Mouse (Mus musculus) testis, adult 2 months (tissue): ENCODE measurements at regions not wholly inside any gene's neighbourhood (a gene's known extent, or its start where the extent isn't known, plus 50 kb on each side); places are given as distances from the start of the nearest gene placed in this dataset.

Experiments
- H3K27ac ChIP-seq: fragments of 200-500 bp; 2 replicates; pipeline ENCODE4 v1.5.1; 2012; ENCODE audit warnings: low read depth, low read length; ENCODE audit not compliant: control insufficient read depth, insufficient read depth
- H3K27me3 ChIP-seq: fragments of 200-500 bp; 2 replicates; pipeline ENCODE4 v1.6.1; 2012; ENCODE audit warnings: mild to moderate bottlenecking, low read length, moderate library complexity; ENCODE audit not compliant: control insufficient read depth, insufficient read depth
- H3K36me3 ChIP-seq: fragments of 200-500 bp; 2 replicates; pipeline ENCODE4 v1.6.1; 2012; ENCODE audit warnings: mild to moderate bottlenecking, low read length; ENCODE audit not compliant: control insufficient read depth, insufficient read depth
- H3K4me1 ChIP-seq: fragments of 200-500 bp; 2 replicates; pipeline ENCODE4 v1.6.1; 2012; ENCODE audit warnings: low read length; ENCODE audit not compliant: control insufficient read depth, insufficient read depth
- H3K4me3 ChIP-seq: fragments of 200-500 bp; 2 replicates; pipeline ENCODE4 v1.5.1; 2012; ENCODE audit warnings: low read depth, mild to moderate bottlenecking, low read length, moderate library complexity, mixed read lengths; ENCODE audit not compliant: control insufficient read depth
- CTCF ChIP-seq: fragments of 200-500 bp; IDR thresholded peaks from 2 replicates; pipeline ENCODE4 v1.5.1; 2012; ENCODE audit warnings: low read depth, mild to moderate bottlenecking, inconsistent platforms, low read length, moderate library complexity; ENCODE audit not compliant: control insufficient read depth, insufficient read depth, insufficient replicate concordance
- POLR2A ChIP-seq: fragments of 200-500 bp; IDR thresholded peaks from 2 replicates; pipeline ENCODE4 v1.6.1; 2012; ENCODE audit warnings: low read depth, mild to moderate bottlenecking, inconsistent platforms, low read length, moderate library complexity; ENCODE audit not compliant: control insufficient read depth

DNA sequence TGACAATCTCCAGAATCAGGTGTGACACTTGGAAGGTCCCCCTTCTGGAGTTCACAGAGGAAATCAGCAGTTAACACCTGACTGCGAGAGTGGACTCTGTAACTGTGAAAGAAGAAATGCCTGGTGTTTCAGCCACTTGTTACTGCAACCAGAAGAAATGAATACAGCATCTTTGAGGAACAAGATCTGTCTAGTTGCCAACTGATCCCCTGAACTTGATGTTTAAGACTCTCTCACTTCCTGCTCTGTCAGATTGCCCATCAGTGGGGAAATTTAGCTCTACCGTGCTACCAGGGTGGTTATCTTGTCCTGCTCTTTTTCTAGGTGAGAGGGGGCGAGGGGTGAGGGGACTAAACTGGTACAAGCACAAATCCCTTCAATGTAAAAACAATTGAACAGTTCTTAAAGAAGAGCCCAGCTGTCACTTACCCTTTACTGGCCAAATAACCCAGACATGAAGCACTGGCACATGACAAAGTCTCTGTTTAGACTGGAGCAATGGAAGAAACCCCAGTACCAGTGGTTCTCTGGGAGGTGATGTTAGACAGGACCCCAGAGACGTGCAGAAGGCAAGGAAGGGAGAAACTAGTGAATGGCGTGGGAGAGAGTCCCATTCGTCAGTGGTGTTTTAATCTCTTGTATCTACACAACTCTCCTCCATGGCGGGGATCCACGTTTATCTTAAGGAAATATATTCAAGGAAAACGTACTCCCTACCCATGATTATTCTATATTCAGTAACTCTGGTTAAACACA is 237.6 kb upstream of the Btg1 start:
- H3K27me3 ChIP-seq, result no peaks in the 10 kb centered on the region
- H3K36me3 ChIP-seq, result no peaks in the 10 kb centered on the region
- H3K4me3 ChIP-seq, result no peak overlapping the region
- no peaks in the 10 kb centered on the region for H3K4me1 ChIP-seq
- no peak overlapping the region for H3K27ac ChIP-seq
- TF ChIP-seq CTCF (no peak), POLR2A (no peak)

DNA sequence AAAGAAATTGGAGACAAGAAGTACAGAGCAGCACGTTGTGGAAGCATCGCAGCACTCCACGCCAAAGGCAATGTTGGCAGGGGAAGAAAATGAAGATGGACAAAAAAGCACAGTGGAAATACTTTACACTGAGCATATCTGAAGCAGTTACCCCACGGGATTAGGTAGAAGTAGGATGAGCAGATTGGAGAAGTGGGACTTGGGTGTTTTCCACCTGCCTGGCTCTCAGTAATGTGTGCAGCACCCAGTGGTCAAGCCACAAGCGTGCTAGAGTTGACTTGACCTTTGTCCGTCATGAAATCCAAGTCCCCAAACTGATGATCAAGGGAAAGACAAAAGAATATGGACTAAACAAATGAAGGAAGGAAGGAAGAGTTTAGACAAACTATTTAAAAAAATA is 235.1 kb upstream of the Btg1 start:
- H3K36me3 ChIP-seq, result no peaks in the 10 kb centered on the region
- H3K27me3 ChIP-seq, result no peaks in the 10 kb centered on the region
- H3K4me3 ChIP-seq, result no peak overlapping the region
- H3K27ac ChIP-seq, result no peak overlapping the region
- H3K4me1 ChIP-seq, result no peaks in the 10 kb centered on the region
- no peak for TF ChIP-seq CTCF
- TF ChIP-seq POLR2A, result no peak

- H3K36me3 ChIP-seq, result no peaks in the 10 kb centered on the region
- H3K27ac ChIP-seq, result no peak overlapping the region
- no peaks in the 10 kb centered on the region for H3K4me1 ChIP-seq
- TF ChIP-seq POLR2A, result no peak
- TF ChIP-seq CTCF, result no peak
- H3K4me3 ChIP-seq, result no peak overlapping the region
- H3K27me3 ChIP-seq, result no peaks in the 10 kb centered on the region
Observed at GRCm38 (mm10) chr10:96391748-96392147, 225.1 kb upstream of the Btg1 start.

DNA sequence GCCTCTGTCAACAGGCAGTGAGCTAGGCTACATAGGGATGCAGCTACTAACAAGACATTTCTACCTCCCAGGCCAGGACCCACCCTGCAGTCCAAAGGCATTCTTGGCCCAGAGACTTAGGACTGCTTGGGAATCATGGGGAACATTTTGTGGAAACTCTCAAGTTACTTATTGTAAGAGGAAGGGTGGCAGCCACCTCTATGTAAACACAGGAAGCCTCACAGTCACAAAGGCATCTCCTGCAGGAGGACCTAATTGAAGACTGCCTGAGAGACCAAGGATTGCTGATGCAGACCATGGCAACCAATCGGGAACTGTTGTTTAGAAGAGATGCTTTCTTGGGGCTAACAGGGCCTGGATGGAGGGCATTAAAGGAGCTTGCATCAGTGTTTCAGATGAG is 224.0 kb upstream of the Btg1 start:
- Histone ChIP-seq H3K4me3 (no peak overlapping the region), H3K27me3 (no peaks in the 10 kb centered on the region), H3K27ac (no peak overlapping the region), H3K36me3 (no peaks in the 10 kb centered on the region), H3K4me1 (no peaks in the 10 kb centered on the region)
- TF ChIP-seq CTCF (no peak), POLR2A (no peak)

- Histone ChIP-seq H3K4me3 (no peak overlapping the region), H3K4me1 (no peaks in the 10 kb centered on the region), H3K36me3 (no peaks in the 10 kb centered on the region), H3K27me3 (no peaks in the 10 kb centered on the region), H3K27ac (no peak overlapping the region)
- TF ChIP-seq POLR2A (no peak), CTCF (no peak)
Observed at GRCm38 (mm10) chr10:96394210-96394609, 222.6 kb upstream of the Btg1 start.

DNA sequence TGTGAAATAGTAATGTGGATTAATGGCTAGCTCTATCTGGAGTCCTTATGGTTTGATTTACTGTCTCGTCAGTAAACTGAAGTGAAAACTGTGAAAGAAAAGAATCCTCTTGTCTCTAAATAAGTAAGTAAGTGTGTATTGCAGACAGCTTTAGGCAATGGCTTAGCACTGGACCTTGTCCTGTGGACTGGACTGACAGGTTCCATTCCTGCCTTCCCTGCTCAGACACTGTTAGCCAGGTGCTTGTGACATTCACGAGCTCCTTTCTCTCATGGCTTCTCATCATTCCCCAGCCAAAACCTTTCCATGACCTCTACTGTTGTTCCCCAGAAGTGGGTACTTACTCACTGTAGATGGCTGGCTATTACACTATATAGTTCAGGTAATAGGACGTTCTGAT is 221.8 kb upstream of the Btg1 start:
- H3K27ac ChIP-seq, result no peak overlapping the region
- no peaks in the 10 kb centered on the region for H3K4me1 ChIP-seq
- no peaks in the 10 kb centered on the region for H3K36me3 ChIP-seq
- no peaks in the 10 kb centered on the region for H3K27me3 ChIP-seq
- no peak overlapping the region for H3K4me3 ChIP-seq
- no peak for TF ChIP-seq POLR2A
- TF ChIP-seq CTCF, result no peak

- H3K27me3 ChIP-seq, result no peaks in the 10 kb centered on the region
- no peak for TF ChIP-seq CTCF
- TF ChIP-seq POLR2A, result no peak
- no peak overlapping the region for H3K27ac ChIP-seq
- H3K4me1 ChIP-seq, result no peaks in the 10 kb centered on the region
- H3K36me3 ChIP-seq, result no peaks in the 10 kb centered on the region
- no peak overlapping the region for H3K4me3 ChIP-seq
Observed at GRCm38 (mm10) chr10:96397931-96398561, 218.8 kb upstream of the Btg1 start.
